Comparison of ENCODE assay signal across 12 mouse cellular contexts in genomic region chr7:125820233-125820632, GRCm38 (mm10).
DNase-seq lines count a peak whose midpoint lies in the region; ATAC-seq and TF ChIP-seq lines count a peak whose summit lies in the region.
"Had no signal": no experiment of that assay in that cellular context is flagged by ENCODE, and none has a peak within 500 bp of the region (broad histone marks: within the 10 kb centered on the region; RNA-seq: fewer than 3 reads in every experiment).

No protein-coding gene starts in this region.

- no peak overlapping the region for H3K27ac ChIP-seq in left cerebral cortex, adult 2 months
- H3K27ac ChIP-seq: limb, embryonic 12.5 days; stomach, embryonic 15.5 days had no signal

- ATAC-seq in inflammation-experienced regulatory T-cells, adult 6 months = no peak

- intact Hi-C loops in heart, postnatal 14 days (cut with DNase I) = loop anchor here (2.0 kb wide), 1 partner anchor 263 kb away; the partner anchor contains the start of gene Gsg1l
- intact Hi-C loops in left cerebral cortex, adult 2 months (cut with DNase I) = loop anchor here (5.0 kb wide), 1 partner anchor 262 kb away; the partner anchor contains the start of gene Gsg1l
- intact Hi-C loops in left cerebral cortex, postnatal 4 days (cut with DNase I) = no loop called here

- no peak overlapping the region for H3K4me3 ChIP-seq in left cerebral cortex, adult 2 months
- H3K4me3 ChIP-seq: limb, embryonic 12.5 days; stomach, embryonic 15.5 days had no signal

- TF ChIP-seq CTCF in left cerebral cortex, adult 2 months (IDR thresholded peaks at IDR 0.05) = peak; percentile 43

- DNase-seq in heart, adult 18-20 months = peak; percentile 18 to 24
- DNase-seq in heart, postnatal 14 days = no peak
- DNase-seq in left cerebral cortex, adult 2 months (ENCODE audit: extremely low spot score in 1 of 2, low spot score in 2 of 2) = no peak
- DNase-seq in left cerebral cortex, postnatal 4 days = no peak
- DNase-seq in adipocyte (ENCODE audit: low spot score) = peak; percentile 7
- peak; percentile 40 for DNase-seq in retina, postnatal 1 day
- DNase-seq: cerebellum, adult 11-12 months; layer of hippocampus, adult 9-11 months; right cerebral cortex, postnatal 25 days had no signal

Comparison
In these comparisons a context has a peak if more than half of its experiments do, and no peak if none do; other contexts are left out.
1. DNase-seq: peak in heart, adult 18-20 months (2 of 2), adipocyte (single experiment) and retina, postnatal 1 day (single experiment); none in heart, postnatal 14 days (0 of 2), left cerebral cortex, adult 2 months (0 of 2) and left cerebral cortex, postnatal 4 days (single experiment).